Mouse (Mus musculus) kidney, embryonic 15.5 days (tissue): ENCODE results near the gene Cfap57. TPM values are rescaled to one million over a fixed set of nuclear protein-coding genes. Genes with fewer than 3 reads are reported as not detected.
A peak's percentile ranks its signal among the peaks of the same experiment; 100 is the strongest.

ENCODE experiments used
- ATAC-seq: fragments of 200-750 bp; cut with Nextera tagmentation; replicated peaks from 2 replicates; pipeline ENCODE4 v1.8.0; 2017; ENCODE audit warnings: moderate TSS enrichment; ENCODE audit not compliant: low FRiP score
- H3K27ac ChIP-seq: fragments of 300-500 bp; sonication (generic); 2 replicates; pipeline ENCODE4 v1.5.1; 2015; ENCODE audit warnings: mild to moderate bottlenecking, inconsistent platforms
- H3K27me3 ChIP-seq: fragments of 300-500 bp; sonication (generic); 2 replicates; pipeline ENCODE4 v1.6.1; 2015; ENCODE audit warnings: inconsistent platforms
- H3K36me3 ChIP-seq: fragments of 300-500 bp; sonication (generic); 2 replicates; pipeline ENCODE4 v1.6.1; 2015; ENCODE audit warnings: inconsistent platforms
- H3K4me1 ChIP-seq: fragments of 300-500 bp; sonication (generic); 2 replicates; pipeline ENCODE4 v1.6.1; 2015; ENCODE audit warnings: inconsistent platforms
- H3K4me2 ChIP-seq: fragments of 300-500 bp; sonication (generic); 2 replicates; pipeline ENCODE4 v1.6.1; 2015; ENCODE audit warnings: moderate library complexity, mild to moderate bottlenecking, inconsistent platforms
- H3K4me3 ChIP-seq: fragments of 300-500 bp; sonication (generic); replicated peaks from 2 replicates; pipeline ENCODE4 v1.5.1; 2015; ENCODE audit warnings: mild to moderate bottlenecking, inconsistent platforms
- H3K9ac ChIP-seq: fragments of 300-500 bp; sonication (generic); 2 replicates; pipeline ENCODE4 v1.6.1; 2015; ENCODE audit warnings: mild to moderate bottlenecking, inconsistent platforms
- H3K9me3 ChIP-seq: fragments of 300-500 bp; sonication (generic); replicated peaks from 2 replicates; pipeline ENCODE4 v1.6.1; 2016; ENCODE audit warnings: inconsistent platforms
- WGBS: fragments of 180-500 bp; shearing (Covaris S2); methylation state at CpG from one replicate; pipeline ENCODE4 v1.1.7; 2015; ENCODE audit warnings: mixed read lengths; 5-methylcytosine and 5-hydroxymethylcytosine counted together
- polyA plus RNA-seq: library from polyadenylated mRNA; unstranded; fragments of >200 nt; fragmentation: Nextera tagmentation; extraction: Ambion mirVana; gene quantifications from 2 replicates; pipeline ENCODE4 v1.2.1, GENCODE M21; 2015

The Cfap57 gene
- polyA plus RNA-seq = 0.21 and 0.22 TPM in 2 replicates

GRCm38 (mm10) chr4:118620279-118620966, at the start of gene Cfap57, which contains the start of gene Ebna1bp2:
Gene Cfap57, minus strand, starts transcription at chr4:118620777.
Gene Ebna1bp2, plus strand, starts transcription at chr4:118620799.
- H3K9me3 ChIP-seq = no peaks in the 10 kb centered on the region
- peak within 1 kb of the TSS; percentile 71 for H3K4me2 ChIP-seq
- H3K4me3 ChIP-seq = peak within 1 kb of the TSS; percentile 84
- peaks cover 11% of the 10 kb centered on the region for H3K4me1 ChIP-seq
- H3K27ac ChIP-seq = peak within 1 kb of the TSS; percentile 54; the same call in 1 of the 2 replicates
- WGBS = 1% methylated on average over 40 of the region's 41 CpGs
- H3K27me3 ChIP-seq = no peaks in the 10 kb centered on the region
- H3K36me3 ChIP-seq = peaks cover 28% of the 10 kb centered on the region
- ATAC-seq = peak; percentile 93
- peak within 1 kb of the TSS; percentile 65 for H3K9ac ChIP-seq

- Histone ChIP-seq H3K4me2 (no peak within 1 kb of the TSS), H3K27ac (no peak within 1 kb of the TSS), H3K36me3 (no peaks in the 10 kb centered on the region), H3K9me3 (no peaks in the 10 kb centered on the region), H3K27me3 (no peaks in the 10 kb centered on the region), H3K4me3 (no peak within 1 kb of the TSS), H3K9ac (no peak within 1 kb of the TSS), H3K4me1 (no peaks in the 10 kb centered on the region)
- no peak for ATAC-seq
These were observed 38.1 kb upstream of the Cfap57 start, which contains the start of gene Olfr62 for GRCm38 (mm10) chr4:118658652-118659051. Gene Olfr62, plus strand, starts transcription at chr4:118658952.

GRCm38 (mm10) chr4:118645234-118645633, 24.7 kb upstream of the Cfap57 start:
- Histone ChIP-seq H3K36me3 (no peaks in the 10 kb centered on the region), H3K4me3 (no peak overlapping the region), H3K27me3 (no peaks in the 10 kb centered on the region), H3K9ac (no peak overlapping the region), H3K4me1 (peaks cover 7% of the 10 kb centered on the region; the same call in 1 of the 2 replicates), H3K9me3 (no peaks in the 10 kb centered on the region), H3K27ac (no peak overlapping the region), H3K4me2 (no peak overlapping the region)
- 7% methylated on average over 2 of the region's 2 CpGs for WGBS
- no peak for ATAC-seq

- Histone ChIP-seq H3K4me3 (no peak overlapping the region), H3K9ac (no peak overlapping the region), H3K4me2 (peak overlapping the region; percentile 26), H3K27ac (peak overlapping the region; percentile 22; the same call in 1 of the 2 replicates), H3K36me3 (no peaks in the 10 kb centered on the region), H3K4me1 (peaks cover 7% of the 10 kb centered on the region; the same call in 1 of the 2 replicates), H3K9me3 (no peaks in the 10 kb centered on the region), H3K27me3 (no peaks in the 10 kb centered on the region)
- WGBS = 37% methylated on average over 20 of the region's 20 CpGs
- no peak for ATAC-seq
These were observed 22.0 kb upstream of the Cfap57 start for GRCm38 (mm10) chr4:118642346-118643190.

GRCm38 (mm10) chr4:118630261-118630660, 9.7 kb upstream of the Cfap57 start:
- no peaks in the 10 kb centered on the region for H3K4me1 ChIP-seq
- H3K9me3 ChIP-seq = no peaks in the 10 kb centered on the region
- WGBS = 93% methylated on average over 5 of the region's 5 CpGs
- H3K4me3 ChIP-seq = no peak overlapping the region
- H3K36me3 ChIP-seq = peaks cover 65% of the 10 kb centered on the region
- no peaks in the 10 kb centered on the region for H3K27me3 ChIP-seq
- ATAC-seq = no peak
- no peak overlapping the region for H3K4me2 ChIP-seq
- no peak overlapping the region for H3K27ac ChIP-seq
- no peak overlapping the region for H3K9ac ChIP-seq

- Histone ChIP-seq H3K4me3 (peak overlapping the region; percentile 84), H3K27me3 (no peaks in the 10 kb centered on the region), H3K36me3 (peaks cover 41% of the 10 kb centered on the region), H3K4me2 (peak overlapping the region; percentile 71), H3K9me3 (no peaks in the 10 kb centered on the region), H3K27ac (no peak overlapping the region), H3K9ac (peak overlapping the region; percentile 65), H3K4me1 (peaks cover 11% of the 10 kb centered on the region)
- ATAC-seq = no peak
- 84% methylated on average over 9 of the region's 9 CpGs for WGBS
These were observed 1.2 kb upstream of the Cfap57 start for GRCm38 (mm10) chr4:118621781-118622180.

GRCm38 (mm10) chr4:118620967-118621320, 367 bp upstream of the Cfap57 start:
- under 1% methylated on average over 23 of the region's 23 CpGs for WGBS
- Histone ChIP-seq H3K4me2 (peak overlapping the region; percentile 71), H3K4me1 (peaks cover 11% of the 10 kb centered on the region), H3K9ac (peak overlapping the region; percentile 65), H3K27ac (peak overlapping the region; percentile 54; the same call in 1 of the 2 replicates), H3K4me3 (peak overlapping the region; percentile 84), H3K27me3 (no peaks in the 10 kb centered on the region), H3K36me3 (peaks cover 33% of the 10 kb centered on the region), H3K9me3 (no peaks in the 10 kb centered on the region)
- peak; percentile 53; the same call in 1 of the 2 replicates for ATAC-seq

GRCm38 (mm10) chr4:118615412-118615811, 5.2 kb downstream of the Cfap57 start:
- H3K9me3 ChIP-seq = no peaks in the 10 kb centered on the region
- no peak overlapping the region for H3K4me3 ChIP-seq
- WGBS = 84% methylated on average over 11 of the region's 11 CpGs
- no peak for ATAC-seq
- H3K27me3 ChIP-seq = 0 out of 2 replicates have a peak, but pooled peaks cover 1% of the 10 kb centered on the region
- H3K9ac ChIP-seq = no peak overlapping the region
- H3K4me2 ChIP-seq = no peak overlapping the region
- no peak overlapping the region for H3K27ac ChIP-seq
- H3K36me3 ChIP-seq = no peaks in the 10 kb centered on the region
- no peaks in the 10 kb centered on the region for H3K4me1 ChIP-seq

GRCm38 (mm10) chr4:118612619-118613018, 8.0 kb downstream of the Cfap57 start:
- no peak for ATAC-seq

GRCm38 (mm10) chr4:118609836-118610235, 10.7 kb downstream of the Cfap57 start:
- Histone ChIP-seq H3K4me1 (no peaks in the 10 kb centered on the region), H3K4me3 (no peak overlapping the region), H3K9ac (no peak overlapping the region), H3K36me3 (no peaks in the 10 kb centered on the region), H3K27me3 (0 out of 2 replicates have a peak, but pooled peaks cover 7% of the 10 kb centered on the region), H3K27ac (no peak overlapping the region), H3K4me2 (no peak overlapping the region), H3K9me3 (no peaks in the 10 kb centered on the region)
- no peak for ATAC-seq
- 59% methylated on average over 3 of the region's 3 CpGs for WGBS

More at GRCm38 (mm10) chr4:118612619-118613018, 8.0 kb downstream of the Cfap57 start:
- no peaks in the 10 kb centered on the region for H3K9me3 ChIP-seq
- H3K4me3 ChIP-seq = no peak overlapping the region
- H3K4me2 ChIP-seq = no peak overlapping the region
- H3K9ac ChIP-seq = no peak overlapping the region
- 0 out of 2 replicates have a peak, but pooled peaks cover 7% of the 10 kb centered on the region for H3K27me3 ChIP-seq
- H3K4me1 ChIP-seq = no peaks in the 10 kb centered on the region
- WGBS = 28% methylated on average over 11 of the region's 11 CpGs
- H3K36me3 ChIP-seq = no peaks in the 10 kb centered on the region
- H3K27ac ChIP-seq = no peak overlapping the region

GRCm38 (mm10) chr4:118604065-118604464, 16.5 kb downstream of the Cfap57 start:
- no peak overlapping the region for H3K27ac ChIP-seq
- no peak overlapping the region for H3K4me3 ChIP-seq
- H3K27me3 ChIP-seq = no peaks in the 10 kb centered on the region
- H3K36me3 ChIP-seq = no peaks in the 10 kb centered on the region
- H3K4me1 ChIP-seq = no peaks in the 10 kb centered on the region
- H3K4me2 ChIP-seq = no peak overlapping the region
- no peak overlapping the region for H3K9ac ChIP-seq
- no peak for ATAC-seq
- 46% methylated on average over 4 of the region's 4 CpGs for WGBS
- no peaks in the 10 kb centered on the region for H3K9me3 ChIP-seq

GRCm38 (mm10) chr4:118589733-118590130, 30.8 kb downstream of the Cfap57 start:
- Histone ChIP-seq H3K4me2 (no peak overlapping the region), H3K27me3 (0 out of 2 replicates have a peak, but pooled peaks cover 2% of the 10 kb centered on the region), H3K36me3 (no peaks in the 10 kb centered on the region), H3K4me1 (peaks cover 10% of the 10 kb centered on the region), H3K9ac (no peak overlapping the region), H3K4me3 (no peak overlapping the region), H3K27ac (no peak overlapping the region), H3K9me3 (no peaks in the 10 kb centered on the region)
- 8% methylated on average over 7 of the region's 7 CpGs for whole genome bisulfite sequencing
- ATAC-seq = no peak
